Mouse (Mus musculus): Measurements from ENCODE around the gene Ercc1. TPM values are rescaled to one million over a fixed set of nuclear protein-coding genes. Genes with fewer than 3 reads are reported as not detected.

The Ercc1 gene
- total RNA-seq, 4 experiments from 2014 or later: 27.1 to 33.7 (median 28.7) TPM

- no peak for DNase-seq (ENCODE audit: low spot score in 2 of 2)
Measured at GRCm38 (mm10) chr7:19337122-19337521, 7.5 kb upstream of the Ercc1 start.

GRCm38 (mm10) chr7:19338060-19338459 is 6.5 kb upstream of the Ercc1 start:
- DNase-seq (ENCODE audit: low spot score in 2 of 2): no peak

- DNase-seq (ENCODE audit: low spot score in 2 of 2): no peak
Measured at GRCm38 (mm10) chr7:19338596-19338995, 6.0 kb upstream of the Ercc1 start.

- DNase-seq (ENCODE audit: low spot score in 2 of 2): no peak
Measured at GRCm38 (mm10) chr7:19341250-19341649, 3.3 kb upstream of the Ercc1 start.

GRCm38 (mm10) chr7:19341761-19342409 is 2.7 kb upstream of the Ercc1 start:
- DNase-seq (ENCODE audit: low spot score in 2 of 2): peak; percentile 65 to 66

- peak; percentile 83 to 85 for DNase-seq (ENCODE audit: low spot score in 2 of 2)
Measured at GRCm38 (mm10) chr7:19342481-19343027, 2.0 kb upstream of the Ercc1 start.

GRCm38 (mm10) chr7:19343210-19343808 is 1.3 kb upstream of the Ercc1 start:
- DNase-seq (ENCODE audit: low spot score in 2 of 2): peak; percentile 53 to 59

GRCm38 (mm10) chr7:19344938-19345471 is 427 bp downstream of the Ercc1 start:
- DNase-seq (ENCODE audit: low spot score in 2 of 2): peak; percentile 90 to 94

GRCm38 (mm10) chr7:19349188-19349915 is 4.8 kb downstream of the Ercc1 start:
- DNase-seq (ENCODE audit: low spot score in 2 of 2): no peak

- DNase-seq (ENCODE audit: low spot score in 2 of 2): no peak
Measured at GRCm38 (mm10) chr7:19350221-19350620, 5.6 kb downstream of the Ercc1 start.

GRCm38 (mm10) chr7:19354991-19355390 is 10.4 kb downstream of the Ercc1 start:
- DNase-seq (ENCODE audit: low spot score in 2 of 2): no peak

- DNase-seq (ENCODE audit: low spot score in 2 of 2): no peak
Measured at GRCm38 (mm10) chr7:19356311-19356710, 11.7 kb downstream of the Ercc1 start.

- no peak for DNase-seq (ENCODE audit: low spot score in 2 of 2)
Measured at GRCm38 (mm10) chr7:19357381-19358375, 13.1 kb downstream of the Ercc1 start.

GRCm38 (mm10) chr7:19358634-19359033 is 14.1 kb downstream of the Ercc1 start:
- no peak for DNase-seq (ENCODE audit: low spot score in 2 of 2)

- peak; percentile 81 to 83 for DNase-seq (ENCODE audit: low spot score in 2 of 2)
Measured at GRCm38 (mm10) chr7:19359299-19359891, 14.8 kb downstream of the Ercc1 start, which contains the start of the genes Cd3eap and Ppp1r13l. Cd3eap (minus strand) TSS chr7:19359483. Ppp1r13l (plus strand) TSS chr7:19359749.

- DNase-seq (ENCODE audit: low spot score in 2 of 2): peak; percentile 57 to 74
Measured at GRCm38 (mm10) chr7:19359892-19360641, 15.5 kb downstream of the Ercc1 start.

GRCm38 (mm10) chr7:19360944-19361343 is 16.4 kb downstream of the Ercc1 start:
- DNase-seq (ENCODE audit: low spot score in 2 of 2): peak; percentile 89 to 92

GRCm38 (mm10) chr7:19361720-19362119 is 17.1 kb downstream of the Ercc1 start:
- DNase-seq (ENCODE audit: low spot score in 2 of 2): peak; percentile 63 to 70

GRCm38 (mm10) chr7:19362276-19362675 is 17.7 kb downstream of the Ercc1 start:
- DNase-seq (ENCODE audit: low spot score in 2 of 2): no peak
